Mouse (Mus musculus): ENCODE measurements around the gene Tmem209.
A peak's percentile ranks its signal among the peaks of the same experiment; 100 is the strongest.

Tmem209 gene

GRCm38 (mm10) chr6:30509265-30510239 is at the start of gene Tmem209, which contains the start of gene Ssmem1:
Gene Tmem209 (minus strand): TSS chr6:30509783.
Gene Ssmem1 (plus strand): TSS chr6:30509849.
- peak; percentile 94 for DNase-seq (ENCODE audit: low read depth)

GRCm38 (mm10) chr6:30556080-30556479 is 46.5 kb upstream of the Tmem209 start:
- no peak for DNase-seq (ENCODE audit: low read depth)

GRCm38 (mm10) chr6:30554621-30555170 is 45.1 kb upstream of the Tmem209 start:
- DNase-seq (ENCODE audit: low read depth) = no peak

DNA sequence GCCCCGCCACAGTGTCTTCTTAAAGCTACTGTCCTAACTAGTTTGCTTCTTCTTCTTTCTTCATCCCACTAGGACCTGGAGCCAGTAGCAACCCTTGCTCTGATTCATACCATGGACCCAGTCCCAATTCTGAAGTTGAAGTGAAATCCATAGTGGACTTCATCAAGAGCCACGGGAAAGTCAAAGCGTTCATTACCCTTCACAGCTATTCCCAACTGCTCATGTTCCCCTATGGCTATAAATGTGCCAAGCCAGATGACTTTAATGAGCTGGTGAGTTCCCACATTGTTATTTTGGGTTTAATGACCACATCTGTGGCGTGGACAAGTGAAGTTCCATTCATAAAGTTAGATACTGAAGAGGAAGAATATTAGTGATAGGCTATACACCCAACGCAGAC is 44.5 kb upstream of the Tmem209 start:
- DNase-seq (ENCODE audit: low read depth) = no peak

DNA sequence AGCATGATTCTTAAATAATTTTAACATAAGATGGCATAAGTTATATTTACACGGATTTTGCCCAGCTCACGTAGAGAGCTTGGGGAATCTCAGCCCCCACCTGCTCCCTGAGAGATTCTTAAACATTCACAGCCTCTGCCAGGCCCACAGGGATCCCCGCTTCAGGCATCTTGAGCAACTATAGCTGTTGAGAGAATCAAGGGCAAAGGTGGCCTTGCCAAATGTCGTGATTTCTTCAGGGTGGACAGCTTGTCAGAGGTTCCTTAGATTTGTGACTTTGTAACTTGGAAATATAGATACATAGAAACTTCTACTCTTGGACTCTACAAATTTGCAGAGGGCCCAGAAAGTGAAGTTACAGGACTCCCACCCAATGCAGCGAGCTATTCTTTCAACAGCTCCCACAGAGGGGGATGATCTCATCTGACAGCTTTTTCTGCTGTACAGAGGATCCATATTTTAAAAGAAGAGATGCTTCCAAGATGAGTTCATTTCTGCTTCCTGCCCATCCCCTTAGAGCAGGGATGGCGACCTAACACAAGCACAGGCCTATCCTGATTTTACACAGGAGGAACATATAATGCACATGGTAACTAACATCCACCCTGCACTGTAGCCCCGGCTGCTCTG is 43.9 kb upstream of the Tmem209 start:
- no peak for DNase-seq (ENCODE audit: low read depth)

- DNase-seq (ENCODE audit: low read depth) = no peak
These were observed 43.0 kb upstream of the Tmem209 start for GRCm38 (mm10) chr6:30552628-30553027.

DNA sequence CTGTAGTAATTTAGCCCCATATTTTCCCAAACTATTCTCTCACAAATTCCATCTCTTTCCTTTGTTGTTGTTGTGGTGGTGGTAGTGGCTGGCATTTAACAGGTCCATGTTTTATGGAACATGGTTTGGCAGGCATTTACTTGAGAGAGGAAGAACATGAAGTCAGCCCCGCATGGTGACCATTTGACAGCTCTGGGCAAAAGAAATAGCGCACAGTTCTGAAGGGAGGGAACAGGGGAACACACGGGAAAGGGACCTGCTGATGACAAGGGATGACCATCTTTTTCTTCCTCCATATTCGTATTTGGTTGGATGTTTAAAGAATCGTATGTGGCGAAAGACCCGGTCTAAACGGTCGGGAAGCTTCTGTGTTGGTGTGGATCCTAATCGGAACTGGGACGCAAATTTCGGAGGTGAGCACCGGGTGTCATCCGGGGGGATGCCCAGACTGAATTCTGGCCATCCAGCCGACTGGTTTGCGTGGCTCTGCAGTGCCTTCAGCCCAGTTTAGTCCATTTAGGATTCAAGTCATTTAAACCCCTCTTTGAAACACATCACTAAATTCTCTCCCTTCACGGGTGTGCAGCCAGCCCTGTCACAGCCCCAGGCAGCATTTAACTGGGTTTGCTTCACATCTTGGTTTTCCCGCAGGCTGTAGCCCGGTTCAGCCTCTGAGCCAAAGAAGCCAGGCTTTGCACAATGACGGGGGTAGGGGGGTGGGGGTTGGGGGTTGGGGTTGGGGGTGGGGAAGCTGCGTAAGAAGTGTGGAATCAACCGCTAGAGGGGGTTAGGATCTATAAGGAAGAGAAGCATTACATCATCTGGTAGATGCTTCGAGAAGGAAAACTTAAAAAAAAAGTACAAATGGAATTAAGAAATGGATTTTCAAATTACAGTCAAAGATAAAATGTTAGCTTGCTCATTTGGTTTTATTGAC is 42.3 kb upstream of the Tmem209 start:
- DNase-seq (ENCODE audit: low read depth) = no peak

GRCm38 (mm10) chr6:30551193-30551515 is 41.6 kb upstream of the Tmem209 start:
- no peak for DNase-seq (ENCODE audit: low read depth)

DNA sequence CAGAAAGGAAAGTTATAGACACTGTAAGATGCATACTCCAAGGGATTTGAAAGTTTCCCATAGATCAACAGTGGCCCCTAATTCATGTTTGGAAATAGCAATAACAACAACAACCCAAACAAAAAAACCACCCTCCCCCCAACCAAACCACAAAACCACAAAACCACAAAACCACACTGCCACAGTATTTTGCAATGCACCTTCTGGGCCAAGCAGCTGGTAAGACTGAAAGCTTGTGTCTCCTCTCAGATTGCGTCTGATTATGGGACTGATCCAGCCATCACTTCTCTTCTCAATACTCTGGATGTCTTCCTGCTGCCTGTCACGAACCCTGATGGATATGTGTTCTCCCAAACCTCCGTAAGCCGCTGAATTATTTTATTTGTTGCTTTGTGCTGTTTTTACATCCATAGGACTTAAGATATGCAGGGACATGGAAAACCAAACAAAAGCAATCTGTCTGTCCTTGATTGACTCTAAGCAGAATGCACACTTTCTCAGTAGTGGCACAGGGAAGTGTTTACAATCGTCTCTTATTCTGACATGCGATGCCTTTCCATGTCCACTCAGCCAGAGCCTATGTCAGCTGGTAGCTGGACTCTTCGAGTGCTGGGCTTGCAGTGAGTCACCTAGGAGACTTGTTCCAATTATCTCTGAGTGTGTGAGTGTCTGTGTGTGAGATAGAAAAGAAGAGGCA is 41.1 kb upstream of the Tmem209 start:
- no peak for DNase-seq (ENCODE audit: low read depth)

DNA sequence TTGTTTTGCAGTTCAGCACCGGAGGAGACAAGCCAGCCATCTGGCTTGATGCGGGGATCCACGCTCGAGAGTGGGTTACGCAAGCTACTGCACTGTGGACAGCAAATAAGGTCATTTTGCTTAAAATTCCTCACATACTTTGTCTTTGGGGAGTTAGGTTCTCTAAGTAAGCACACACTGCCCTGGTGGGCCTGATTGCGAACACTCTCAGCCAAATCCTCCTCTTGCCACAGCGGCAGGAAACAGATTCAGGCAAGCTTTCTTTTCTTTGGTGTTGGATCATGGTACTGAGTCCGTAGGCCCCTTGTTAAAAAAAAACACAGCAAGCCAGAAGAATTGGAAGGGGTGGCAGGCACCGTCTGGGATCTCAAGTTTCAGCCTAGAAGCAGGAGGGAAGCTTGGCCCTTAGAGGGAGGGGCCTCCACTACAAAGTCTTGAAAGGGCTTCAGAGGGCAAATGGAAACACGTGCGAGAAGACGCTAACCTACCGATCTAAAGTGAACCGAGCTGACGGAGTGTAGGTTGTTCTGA is 39.7 kb upstream of the Tmem209 start:
- peak; percentile 75 for DNase-seq (ENCODE audit: low read depth)

DNA sequence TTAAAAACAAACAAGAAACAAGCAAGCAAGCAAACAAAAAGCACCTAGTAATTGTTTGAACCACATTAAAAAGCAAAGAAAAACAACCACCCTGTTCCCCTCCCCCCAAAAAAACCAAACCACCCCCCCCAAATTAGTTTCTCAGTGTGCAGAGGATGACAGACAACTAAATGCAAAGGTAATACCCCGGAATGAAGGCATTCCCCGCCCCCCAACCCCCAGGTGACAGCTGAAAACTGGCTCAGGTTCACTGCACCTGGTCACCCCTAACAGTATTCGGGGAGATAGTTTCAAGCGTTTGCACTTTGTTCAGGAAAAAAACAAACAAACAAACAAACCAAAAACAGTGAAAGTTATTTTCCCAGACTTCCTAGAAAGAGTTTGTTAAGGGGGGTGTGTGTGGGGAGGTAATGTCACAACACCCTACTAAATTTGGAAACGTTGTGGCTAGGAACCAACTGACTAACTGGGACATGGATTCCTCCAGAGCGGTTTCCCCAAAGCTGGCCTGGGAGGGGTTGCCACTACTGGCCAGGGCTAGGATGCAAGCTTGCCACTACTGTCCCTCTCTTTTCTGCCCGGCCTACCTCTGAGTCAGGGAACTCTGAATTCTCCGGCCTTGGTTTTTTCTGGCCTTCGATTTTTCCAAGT is 38.2 kb upstream of the Tmem209 start:
- peak; percentile 76 for DNase-seq (ENCODE audit: low read depth)

GRCm38 (mm10) chr6:30547274-30547645 is 37.7 kb upstream of the Tmem209 start:
- no peak for DNase-seq (ENCODE audit: low read depth)

DNA sequence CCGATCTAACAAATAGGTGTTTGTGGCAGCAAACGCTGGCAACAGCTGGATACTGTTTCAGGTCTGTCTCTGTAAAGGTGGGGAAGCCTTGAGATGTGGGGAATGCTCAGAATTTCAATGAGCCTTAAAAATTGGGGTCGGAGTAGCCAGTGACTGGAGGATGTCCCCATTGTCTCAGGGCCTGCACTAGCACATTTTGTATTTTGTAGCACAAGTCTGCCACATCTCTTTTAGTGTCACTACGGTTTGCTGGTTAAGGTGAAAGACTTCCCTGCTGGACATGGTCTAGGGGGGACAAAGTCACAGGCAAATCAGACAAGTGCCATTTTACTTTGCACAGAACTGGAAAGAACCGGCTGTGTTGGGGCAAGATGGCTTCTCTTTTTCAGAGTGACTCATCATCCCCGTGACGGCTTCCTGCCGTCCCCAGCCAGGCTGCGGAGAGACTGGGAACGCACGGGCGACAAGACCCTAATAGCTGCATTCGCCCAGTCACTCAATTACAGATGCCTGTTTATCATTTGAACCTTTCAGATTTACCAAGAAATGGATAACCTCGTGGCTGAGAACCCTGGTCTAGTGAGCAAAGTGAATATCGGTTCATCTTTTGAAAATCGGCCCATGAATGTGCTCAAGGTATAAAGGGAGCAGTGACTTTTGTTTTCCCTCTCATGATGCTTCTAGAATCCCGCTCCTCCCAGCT is 37.1 kb upstream of the Tmem209 start:
- no peak for DNase-seq (ENCODE audit: low read depth)

GRCm38 (mm10) chr6:30545689-30546088 is 36.1 kb upstream of the Tmem209 start:
- no peak for DNase-seq (ENCODE audit: low read depth)

DNA sequence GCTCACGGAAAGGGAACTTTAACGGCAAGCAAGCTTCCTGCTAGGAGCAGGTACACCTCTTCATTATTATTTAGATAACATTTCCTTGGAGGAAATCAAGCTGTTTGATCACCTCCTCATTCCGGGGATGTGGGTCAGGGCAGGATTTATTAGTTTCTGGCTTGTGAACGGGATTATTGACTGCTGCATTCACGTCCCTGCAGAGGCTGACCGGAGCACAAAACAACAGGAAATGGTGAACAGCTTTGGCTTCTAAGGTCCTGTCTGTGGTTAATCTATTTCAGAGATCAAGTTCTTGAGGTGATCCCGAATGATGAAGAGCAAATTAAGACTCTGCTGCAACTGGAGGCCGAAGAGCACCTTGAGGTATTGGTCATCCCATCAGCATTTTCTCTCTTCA is 34.3 kb upstream of the Tmem209 start:
- DNase-seq (ENCODE audit: low read depth) = no peak

DNA sequence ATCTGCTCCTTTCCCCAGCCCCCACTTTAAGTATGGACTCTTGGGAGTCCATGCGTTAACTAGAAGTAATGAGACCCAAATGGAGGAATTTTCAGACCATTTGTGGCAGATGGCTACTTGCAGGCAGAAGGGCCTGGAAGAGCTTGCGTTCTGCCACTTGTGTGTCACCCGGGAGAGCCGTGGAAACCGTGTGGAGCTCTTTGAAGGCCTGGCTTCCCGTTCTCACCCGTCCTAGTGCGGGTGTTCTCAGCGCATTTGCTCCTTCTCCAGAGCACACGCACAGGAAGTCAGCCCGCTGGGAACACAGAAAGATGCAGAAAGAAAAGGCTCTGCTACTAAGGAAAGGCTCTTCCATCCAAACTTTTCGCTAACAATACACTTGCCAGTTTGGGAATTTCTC is 33.5 kb upstream of the Tmem209 start:
- DNase-seq (ENCODE audit: low read depth) = no peak

DNA sequence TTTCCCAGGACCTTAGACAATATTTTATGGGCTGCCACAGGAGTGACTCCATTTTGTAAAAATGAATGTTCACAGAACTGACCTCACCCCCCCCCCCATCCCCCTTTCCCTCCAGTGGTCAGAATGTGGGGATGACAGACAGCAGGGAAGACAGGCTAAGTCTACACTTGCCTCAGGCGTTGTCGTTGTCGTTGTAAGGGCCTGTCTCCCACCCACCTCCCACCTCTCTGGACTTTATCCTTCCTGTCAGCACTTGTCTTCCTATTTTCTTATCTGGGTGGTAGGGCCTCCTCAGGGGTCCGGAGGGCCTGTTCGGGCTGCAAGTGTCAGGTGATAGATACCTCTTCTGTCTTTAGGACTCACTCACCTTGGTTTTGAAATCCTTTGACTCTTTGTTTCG is 32.7 kb upstream of the Tmem209 start:
- no peak for DNase-seq (ENCODE audit: low read depth)

GRCm38 (mm10) chr6:30541009-30541799 is 31.6 kb upstream of the Tmem209 start, which contains the start of gene Cpa2:
Gene Cpa2 (plus strand): TSS chr6:30541582.
- no peak for DNase-seq (ENCODE audit: low read depth)

DNA sequence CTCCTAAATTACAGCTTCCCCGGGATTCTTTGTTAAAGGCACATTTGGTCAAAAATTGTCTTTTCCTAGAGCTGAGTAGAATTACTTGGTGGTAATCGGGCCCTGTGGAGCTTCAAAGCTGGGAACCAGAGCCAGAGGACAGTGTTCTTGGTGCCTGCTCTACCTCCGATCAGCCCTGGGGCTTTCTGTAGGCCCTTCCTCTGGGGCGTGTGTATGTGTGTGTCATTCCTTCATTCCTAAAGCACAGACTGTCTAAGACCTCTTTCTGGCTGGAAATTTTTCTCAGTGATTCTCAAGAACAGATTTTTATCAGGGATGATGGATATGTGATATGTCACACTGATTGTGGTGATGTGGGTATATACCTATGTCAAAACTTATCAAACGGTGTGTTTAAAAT is 29.2 kb upstream of the Tmem209 start:
- no peak for DNase-seq (ENCODE audit: low read depth)

Measured in fibroblast of lung, adult 2 months (primary cell).